Mouse (Mus musculus) ES-E14 (cell line): ENCODE data around the gene Hmcn2.

Source experiments
- CHD2 ChIP-seq: IDR thresholded peaks from 2 replicates; pipeline ENCODE4 v1.6.1; 2014; ENCODE audit warnings: mild to moderate bottlenecking, low read depth, low read length, inconsistent platforms
- MAFK ChIP-seq: IDR thresholded peaks from 2 replicates; pipeline ENCODE4 v1.6.1; 2014; ENCODE audit warnings: mild to moderate bottlenecking, low read depth, low read length, inconsistent platforms; ENCODE audit not compliant: insufficient read depth
- ZC3H11A ChIP-seq: IDR thresholded peaks from 2 replicates; pipeline ENCODE4 v1.6.1; 2012; ENCODE audit warnings: low read depth, mild to moderate bottlenecking, inconsistent platforms, low read length, borderline replicate concordance
- ZNF384 ChIP-seq: IDR thresholded peaks from 2 replicates; pipeline ENCODE4 v1.6.1; 2012; ENCODE audit warnings: low read depth, low read length, inconsistent platforms

GRCm38 (mm10) chr2:31463253-31463652 is 149.0 kb downstream of the Hmcn2 start:
- TF ChIP-seq CHD2: no peak
- no peak for TF ChIP-seq ZNF384
- no peak for TF ChIP-seq ZC3H11A
- TF ChIP-seq MAFK: no peak
